26 mouse cellular contexts compared by ENCODE assay signal in genomic region chr5:62792776-62793175, GRCm38 (mm10). TPM values are rescaled to one million over a fixed set of nuclear protein-coding genes. Genes with fewer than 3 reads are reported as not detected.
DNase-seq lines count a peak whose midpoint lies in the region; ATAC-seq and TF ChIP-seq lines count a peak whose summit lies in the region.
"Had no signal": no experiment of that assay in that cellular context is flagged by ENCODE, and none has a peak within 500 bp of the region (broad histone marks: within the 10 kb centered on the region; RNA-seq: fewer than 3 reads in every experiment).

No protein-coding gene starts in this region.

- no peak for TF ChIP-seq CTCF in left cerebral cortex, adult 2 months (IDR thresholded peaks at IDR 0.05)

- H3K27ac ChIP-seq in left cerebral cortex, adult 2 months = peak overlapping the region; percentile 4; the same call in 1 of the 2 replicates

- intact Hi-C loops in left cerebral cortex, adult 2 months (cut with DNase I) = no loop called here

- ATAC-seq in frontal cortex, adult (ENCODE audit: low TSS enrichment) = peak; percentile 96
- ATAC-seq: activated CD4-positive, CD25-positive, alpha-beta regulatory T cell, adult 4 months; CD4-positive, CD25-positive, alpha-beta regulatory T cell, adult 4 months; Patski had no signal

- H3K4me3 ChIP-seq in left cerebral cortex, adult 2 months = no peak overlapping the region

- DNase-seq in frontal cortex, postnatal 10 days (ENCODE audit: low spot score in 2 of 2) = no peak
- DNase-seq in left cerebral cortex, adult 2 months (ENCODE audit: extremely low spot score in 1 of 2, low spot score in 2 of 2) = no peak
- DNase-seq in left cerebral cortex, adult 9 months (ENCODE audit: low spot score in 2 of 2) = no peak
- DNase-seq in brain, adult 2 months (ENCODE audit: low read depth, low spot score) = peak; percentile 54
- peak; percentile 45 for DNase-seq in telencephalon, adult 2 months (ENCODE audit: low read depth, low spot score)
- DNase-seq in urinary bladder, postnatal 14 days (ENCODE audit: low spot score) = no peak
- no peak for DNase-seq in kidney, postnatal 4 days
- DNase-seq: adrenal gland, adult 2 months; adrenal gland, adult 8-10 months; adrenal gland, postnatal 10 days; adrenal gland, postnatal 14 days; adrenal gland, postnatal 25 days; adrenal gland, postnatal 36 days; B cell, adult 2 months; cerebellum, adult 11 months; cerebellum, adult 11-12 months; cerebellum, adult 18-20 months had no signal

RNA-seq across cellular contexts. Expression of gene Dthd1, which starts 20.8 kb away (rescaled TPM):
- not detected for total RNA-seq in left cerebral cortex, adult 2 months (2021)
- total RNA-seq: adrenal gland, adult 18-20 months; adrenal gland, adult 2 months; adrenal gland, adult 8-10 months; adrenal gland, postnatal 10 days; adrenal gland, postnatal 14 days; adrenal gland, postnatal 25 days; adrenal gland, postnatal 36 days; adrenal gland, postnatal 4 days; CH12.LX; ES-E14; MEL had no signal

RNA-seq across cellular contexts. Expression of gene Arap2, which starts 26.8 kb away (rescaled TPM):
- total RNA-seq in left cerebral cortex, adult 2 months (2021) = 10 to 100 TPM; 64.7 to 73.6 TPM
- total RNA-seq: MEL had no signal

Comparison
In these comparisons a context has a peak if more than half of its experiments do, and no peak if none do; other contexts are left out.
1. DNase-seq: peak in brain, adult 2 months (single experiment) and telencephalon, adult 2 months (single experiment); none in frontal cortex, postnatal 10 days (0 of 2), left cerebral cortex, adult 2 months (0 of 2), left cerebral cortex, adult 9 months (0 of 2), urinary bladder, postnatal 14 days (single experiment) and kidney, postnatal 4 days (0 of 2).